8 mouse cellular contexts compared by ENCODE assay signal in the genomic region with DNA sequence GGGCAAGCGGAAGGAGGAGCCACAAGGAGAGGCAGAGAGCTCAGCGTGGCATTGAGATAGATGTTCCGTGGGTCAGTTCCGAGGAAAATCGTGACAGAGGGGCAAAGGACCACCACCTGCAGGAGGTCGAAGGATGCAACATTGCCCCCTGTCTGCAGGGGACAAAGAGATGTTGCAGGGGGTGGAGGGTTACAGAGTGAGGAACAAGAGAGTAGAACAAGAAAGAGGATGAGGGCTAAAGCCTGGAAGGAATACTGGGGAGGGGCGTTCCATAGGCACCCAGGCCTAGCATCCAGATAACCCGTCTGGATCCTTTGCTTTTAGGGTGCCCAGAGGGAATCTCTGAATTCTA. TPM values are rescaled to one million over a fixed set of nuclear protein-coding genes. Genes with fewer than 3 reads are reported as not detected.
A peak's percentile ranks its signal among the peaks of the same experiment; 100 is the strongest.
DNase-seq lines count a peak whose midpoint lies in the region; ATAC-seq and TF ChIP-seq lines count a peak whose summit lies in the region.

No protein-coding gene starts in this region.

- ATAC-seq in liver, embryonic 14.5 days (ENCODE audit: insufficient read depth): no peak
- no peak for ATAC-seq in inflammation-experienced regulatory T-cells, adult 6 months

- TF ChIP-seq EP300 in liver, embryonic 14.5 days (IDR thresholded peaks at IDR 0.05; ENCODE audit: low read depth): no peak

- peak overlapping the region; percentile 62 for H3K4me3 ChIP-seq in gastrocnemius, adult 2 months
- H3K4me3 ChIP-seq in testis, adult 2 months (ENCODE audit: control insufficient read depth, low read depth, low read length): peak overlapping the region; percentile 30; the same call in 1 of the 2 replicates
- H3K4me3 ChIP-seq in liver, embryonic 14.5 days (ENCODE audit: insufficient read depth in 1 of 2, low read depth in 2 of 2, low read length in 2 of 2): peak overlapping the region in 1 of 2 experiments; percentile 34; a peak in 2 of 4 replicates

- no peaks in the 10 kb centered on the region for H3K36me3 ChIP-seq in testis, adult 2 months (ENCODE audit: control insufficient read depth, insufficient read depth, low read length)
- no peaks in the 10 kb centered on the region for H3K36me3 ChIP-seq in liver, embryonic 14.5 days (replicated peaks; ENCODE audit: control insufficient read depth, insufficient read depth, low read depth)

- no peaks in the 10 kb centered on the region; the same call in none of the 2 replicates for H3K27me3 ChIP-seq in testis, adult 2 months (ENCODE audit: control insufficient read depth, insufficient read depth, low read length)
- peaks cover 96% of the 10 kb centered on the region for H3K27me3 ChIP-seq in liver, embryonic 14.5 days (ENCODE audit: control insufficient read depth, insufficient read depth, low read length)

- H3K9ac ChIP-seq in liver, embryonic 14.5 days (replicated peaks): no peak overlapping the region

- no peak for TF ChIP-seq POLR2A in testis, adult 2 months (IDR thresholded peaks at IDR 0.05; ENCODE audit: control insufficient read depth, low read depth, low read length)

- no peak overlapping the region for H3K27ac ChIP-seq in gastrocnemius, adult 2 months
- no peak overlapping the region for H3K27ac ChIP-seq in testis, adult 2 months (ENCODE audit: control insufficient read depth, insufficient read depth, low read depth, low read length)
- H3K27ac ChIP-seq in liver, embryonic 14.5 days: no peak overlapping the region

- H3K9me3 ChIP-seq in liver, embryonic 14.5 days (ENCODE audit: control insufficient read depth, low read length): no peaks in the 10 kb centered on the region

- intact Hi-C loops in gastrocnemius, adult 2 months (cut with DNase I): loop anchor here (5.0 kb wide), 1 partner anchor 45 kb away; no protein-coding TSS in a partner anchor

- H3K4me2 ChIP-seq in liver, embryonic 14.5 days (ENCODE audit: low read depth): peak overlapping the region; percentile 44

- H3K4me1 ChIP-seq in testis, adult 2 months (ENCODE audit: control insufficient read depth, insufficient read depth, low read length): peaks cover 16% of the 10 kb centered on the region
- peaks cover 0 to 2% of the 10 kb centered on the region in 2 experiments; a peak in 1 of 4 replicates for H3K4me1 ChIP-seq in liver, embryonic 14.5 days (replicated peaks; ENCODE audit: control insufficient read depth in 2 of 2, insufficient read depth in 2 of 2, low read length in 1 of 2)

- no peak for DNase-seq in gastrocnemius, adult 2 months
- DNase-seq in gastrocnemius, adult 8-10 months (ENCODE audit: low spot score in 2 of 2): no peak
- DNase-seq in testis, postnatal 10 days (ENCODE audit: low spot score): no peak
- no peak for DNase-seq in liver, embryonic 14.5 days (ENCODE audit: low read depth in 3 of 3, low spot score in 3 of 3)
- peak; percentile 47 for DNase-seq in thymus, postnatal 4 days
- DNase-seq in cerebellum, adult 8-10 months: no peak

- 4% methylated on average over 8 of the region's 8 CpGs for WGBS in liver, embryonic 14.5 days (ENCODE audit: insufficient replicate concordance)

- TF ChIP-seq CTCF in gastrocnemius, adult 2 months (IDR thresholded peaks at IDR 0.05): no peak
- TF ChIP-seq CTCF in testis, adult 2 months (IDR thresholded peaks at IDR 0.05; ENCODE audit: control insufficient read depth, insufficient read depth, insufficient replicate concordance, low read depth, low read length): no peak
- TF ChIP-seq CTCF in liver, embryonic 14.5 days (IDR thresholded peaks at IDR 0.05; ENCODE audit: low read depth): peak; percentile 27; the same call in 1 of the 2 replicates

RNA-seq across cellular contexts. Expression of a gene that starts 0.5 kb away (rescaled TPM):
- total RNA-seq in gastrocnemius, adult 2 months (2021): not detected
- total RNA-seq in gastrocnemius, adult 8-10 months (2022): not detected
- 0.77 and 0.80 TPM in 2 replicates for polyA plus RNA-seq in testis, adult 2 months (2012; rRNA removed)
- 0.17 and 0.21 TPM in 2 replicates for polyA plus RNA-seq in liver, embryonic 14.5 days (2012; rRNA removed)
- 0.15 TPM in 1 of 2 replicates, not detected in the other for polyA plus RNA-seq in liver, embryonic 14.5 days (2014; fragmentation: Nextera tagmentation; extraction: Ambion mirVana)
- not detected for polyA plus RNA-seq in inflammation-experienced regulatory T-cells, adult 6 months (2017; shearing (Covaris generic))

RNA-seq across cellular contexts. Expression of a gene that starts 22.0 kb away (rescaled TPM):
- not detected for total RNA-seq in gastrocnemius, adult 2 months (2021)
- not detected for total RNA-seq in gastrocnemius, adult 8-10 months (2022)
- 25.9 and 26.7 TPM in 2 replicates for polyA plus RNA-seq in testis, adult 2 months (2012; rRNA removed)
- polyA plus RNA-seq in liver, embryonic 14.5 days (2012; rRNA removed): 19.7 and 21.9 TPM in 2 replicates
- polyA plus RNA-seq in liver, embryonic 14.5 days (2014; fragmentation: Nextera tagmentation; extraction: Ambion mirVana): 6.3 TPM in 2 replicates
- 1 to 10 TPM in 1 of 3 experiments, under 1 TPM in 2; 0.56 to 8.2 (median 0.61) TPM for polyA plus RNA-seq in inflammation-experienced regulatory T-cells, adult 6 months (2017; shearing (Covaris generic))

RNA-seq across cellular contexts. Expression of a gene that starts 46.3 kb away (rescaled TPM):
- total RNA-seq in gastrocnemius, adult 2 months (2021): not detected
- under 1 TPM in 2 of 4 experiments, not detected in 2; 0.11 to 0.36 TPM for total RNA-seq in gastrocnemius, adult 8-10 months (2022)
- 0.32 and 0.62 TPM in 2 replicates for polyA plus RNA-seq in testis, adult 2 months (2012; rRNA removed)
- 8.2 and 12.6 TPM in 2 replicates for polyA plus RNA-seq in liver, embryonic 14.5 days (2012; rRNA removed)
- polyA plus RNA-seq in liver, embryonic 14.5 days (2014; fragmentation: Nextera tagmentation; extraction: Ambion mirVana): 9.3 and 10.2 TPM in 2 replicates
- not detected for polyA plus RNA-seq in inflammation-experienced regulatory T-cells, adult 6 months (2017; shearing (Covaris generic))
